Mouse (Mus musculus): ENCODE measurements around the gene C3ar1.

DNA sequence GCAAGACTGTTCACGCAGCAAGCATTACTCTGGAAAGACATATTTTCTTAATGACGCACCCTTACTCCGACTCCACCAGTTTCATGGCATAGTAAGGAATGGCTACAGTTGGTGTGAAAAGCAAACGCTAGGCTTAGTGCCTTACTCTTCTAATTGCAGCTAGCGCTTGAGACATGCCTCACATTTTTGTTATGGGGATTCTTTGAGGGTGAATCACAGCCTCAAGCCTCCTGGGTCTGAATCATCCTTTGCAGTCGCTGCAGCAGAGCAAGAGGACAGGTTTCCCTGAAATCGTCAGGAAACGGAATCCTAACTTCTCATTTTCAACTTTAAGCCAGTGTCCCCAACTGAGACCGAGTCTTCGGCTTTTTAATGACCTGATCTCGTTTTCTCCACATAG is 13.9 kb upstream of the C3ar1 start:
- TF ChIP-seq ZC3H11A (IDR thresholded peaks at IDR 0.05; ENCODE audit: borderline replicate concordance, low read depth, low read length): no peak
- no peak for TF ChIP-seq HCFC1 (IDR thresholded peaks at IDR 0.05; ENCODE audit: borderline replicate concordance, insufficient read depth, low read length)
- no peak for TF ChIP-seq MAFK (IDR thresholded peaks at IDR 0.05; ENCODE audit: insufficient read depth, low read depth, low read length)
